Mouse (Mus musculus): Measurements from ENCODE around the gene Pdzph1.

Pdzph1 gene

DNA sequence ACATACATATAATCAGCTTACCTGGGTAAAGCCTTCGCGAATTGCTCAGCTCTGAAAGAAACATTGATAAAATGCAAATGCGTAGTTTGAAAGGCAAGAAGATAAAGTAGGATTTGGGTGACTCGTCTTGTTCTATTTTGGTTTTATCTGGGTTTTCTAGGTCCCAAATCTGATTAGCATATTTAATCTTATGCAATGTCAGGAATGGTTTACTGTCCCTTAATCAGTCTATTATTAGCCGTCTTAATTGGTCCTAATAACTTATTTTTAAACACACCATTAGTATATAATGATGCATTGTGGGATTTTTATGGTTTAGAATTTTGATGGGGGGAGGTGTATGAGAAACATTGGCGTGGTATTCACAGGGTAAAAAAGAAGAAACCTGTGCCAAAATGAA is at the start of gene Pdzph1:
Pdzph1 (minus strand) TSS at position 101 of the 400 bp plus-strand sequence.
- CTCF ChIA-PET = no interaction called here

DNA sequence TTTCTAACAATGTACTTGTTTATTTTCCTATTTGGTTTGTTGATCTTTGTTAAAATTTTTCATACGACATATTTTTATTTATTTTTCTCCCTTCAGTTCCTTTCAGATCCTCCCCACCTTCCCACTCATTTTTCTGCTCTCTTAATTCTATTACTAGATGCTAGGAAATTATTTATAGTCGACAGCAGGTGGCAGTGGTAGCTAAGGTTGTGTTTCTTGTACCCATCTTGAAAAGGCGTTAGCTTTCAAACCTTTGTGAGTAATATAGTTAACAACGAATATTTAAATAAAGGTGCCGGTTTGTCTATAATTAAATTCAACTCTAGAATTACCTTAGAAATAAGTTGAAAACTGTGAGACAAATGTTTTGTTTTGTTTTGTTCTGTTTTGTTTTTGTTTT is 48.6 kb upstream of the Pdzph1 start:
- CTCF ChIA-PET = no interaction called here

GRCm38 (mm10) chr17:59033445-59033844 is 42.3 kb upstream of the Pdzph1 start:
- CTCF ChIA-PET = no interaction called here

GRCm38 (mm10) chr17:59026336-59026735 is 35.2 kb upstream of the Pdzph1 start:
- CTCF ChIA-PET = no interaction called here

GRCm38 (mm10) chr17:59024502-59024901 is 33.3 kb upstream of the Pdzph1 start:
- CTCF ChIA-PET = no interaction called here

GRCm38 (mm10) chr17:59023971-59024370 is 32.8 kb upstream of the Pdzph1 start:
- CTCF ChIA-PET = no interaction called here

DNA sequence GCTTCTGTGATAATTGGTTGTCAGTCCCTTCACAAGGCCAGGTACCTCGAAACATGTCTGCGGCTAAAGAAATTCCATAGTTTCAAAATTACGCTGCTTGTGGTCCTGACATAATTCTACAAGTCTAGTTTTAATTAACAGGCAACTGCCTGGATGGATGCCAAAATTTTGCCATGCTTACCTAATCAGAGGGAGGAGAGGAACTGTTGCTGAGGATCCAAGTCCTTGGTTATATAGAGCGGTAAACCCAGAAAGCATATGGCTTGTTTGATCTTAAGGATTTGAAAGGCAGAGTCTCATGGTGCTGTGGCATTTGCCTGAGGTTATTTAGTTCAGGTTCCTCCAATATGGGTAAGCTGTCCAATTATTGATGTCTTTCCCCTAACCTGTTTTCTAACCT is 27.5 kb upstream of the Pdzph1 start:
- CTCF ChIA-PET = no interaction called here

GRCm38 (mm10) chr17:59013091-59013459 is 21.9 kb upstream of the Pdzph1 start, which contains the start of gene Nudt12:
Gene Nudt12, minus strand, starts transcription at chr17:59013372.
- CTCF ChIA-PET = no interaction called here

DNA sequence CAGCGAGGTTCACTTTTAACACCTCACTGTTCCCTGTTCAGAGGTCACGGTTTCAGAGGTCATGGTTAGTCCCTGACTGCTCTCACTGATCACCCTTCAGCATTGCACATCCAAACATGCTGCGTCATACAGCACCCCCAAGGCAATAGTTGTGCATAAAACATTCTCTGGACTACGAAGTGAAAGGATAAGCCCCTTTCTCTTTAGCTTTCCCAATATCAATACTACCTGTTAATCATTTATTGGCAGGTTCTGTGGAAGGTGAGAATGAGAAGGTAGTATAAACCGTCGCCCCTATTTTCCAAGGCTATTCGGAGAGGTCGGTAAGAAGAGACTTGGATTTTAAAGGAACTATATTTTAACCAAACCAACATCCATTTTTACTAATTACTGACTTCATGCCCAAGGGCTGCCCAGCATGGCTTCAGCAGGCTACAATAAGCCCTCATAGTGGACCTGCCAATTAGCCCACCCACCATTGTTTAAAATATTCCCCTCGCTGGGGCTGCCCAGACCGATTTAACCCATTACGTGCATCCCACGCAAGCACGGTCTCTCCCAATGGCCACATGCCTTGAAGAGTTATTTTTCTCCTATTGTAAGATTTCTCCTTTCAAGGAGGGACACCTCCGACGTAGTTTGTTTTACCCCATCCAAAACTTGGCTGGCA is 21.4 kb upstream of the Pdzph1 start:
- CTCF ChIA-PET = no interaction called here

DNA sequence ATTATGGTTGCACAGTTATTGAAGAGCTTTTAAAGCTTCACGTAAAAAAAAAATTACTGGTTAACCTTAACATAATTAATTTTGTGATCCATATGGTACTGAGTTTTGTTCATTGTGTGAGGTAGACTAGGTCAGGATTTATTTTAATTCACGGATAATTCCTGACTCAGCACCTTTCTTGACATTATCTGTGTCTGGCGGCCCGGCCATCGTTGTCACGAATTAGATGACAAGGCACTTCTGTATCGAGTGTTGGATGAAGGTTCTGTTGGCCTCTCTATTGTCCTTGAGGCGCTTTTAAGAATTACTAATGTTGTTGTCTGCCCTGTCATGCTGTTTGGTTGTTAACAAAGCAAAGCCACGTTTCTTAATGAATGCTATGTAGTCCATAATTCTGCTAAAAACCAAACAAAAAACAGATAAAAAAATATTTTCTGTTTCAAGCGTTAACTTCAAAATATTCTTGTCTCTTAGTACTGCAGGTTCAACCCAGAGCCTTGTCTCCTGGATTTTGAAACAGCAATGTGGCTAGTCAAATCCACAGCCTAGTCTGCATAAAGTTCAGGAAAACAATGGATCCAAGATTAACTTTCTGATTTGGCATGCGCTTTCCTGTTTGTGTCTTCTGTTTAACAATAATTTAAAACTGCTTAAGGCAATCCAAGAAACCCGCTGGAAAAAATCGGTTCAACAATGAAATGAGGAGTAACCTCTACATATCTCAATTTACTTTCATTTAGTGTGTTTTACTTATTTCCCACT is 20.6 kb upstream of the Pdzph1 start:
- CTCF ChIA-PET = no interaction called here

GRCm38 (mm10) chr17:58973237-58973636 is 17.9 kb downstream of the Pdzph1 start:
- CTCF ChIA-PET = no interaction called here

DNA sequence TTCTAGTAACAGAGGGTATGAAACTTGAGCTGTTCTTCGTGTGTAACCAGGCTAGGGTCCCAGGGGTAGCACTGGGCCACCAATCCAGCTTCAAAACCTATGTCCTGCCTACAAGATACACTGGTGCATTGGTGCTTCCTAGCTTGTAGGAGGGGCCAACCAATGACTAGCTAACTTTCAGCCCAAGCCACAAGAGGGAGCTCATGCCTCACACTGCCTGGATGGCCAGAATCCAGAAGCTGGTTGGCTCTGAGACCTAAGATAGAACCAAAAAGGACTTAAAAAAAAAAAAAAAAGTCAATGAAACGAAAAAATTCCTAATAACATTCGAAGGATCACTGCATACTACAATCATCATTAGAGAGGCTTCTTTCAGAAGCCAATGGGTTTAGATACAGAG is 31.3 kb downstream of the Pdzph1 start:
- CTCF ChIA-PET = no interaction called here

- CTCF ChIA-PET = no interaction called here
Measured at GRCm38 (mm10) chr17:58957055-58957454, 34.1 kb downstream of the Pdzph1 start.

GRCm38 (mm10) chr17:58943015-58943822 is 48.0 kb downstream of the Pdzph1 start:
- CTCF ChIA-PET = no interaction called here

DNA sequence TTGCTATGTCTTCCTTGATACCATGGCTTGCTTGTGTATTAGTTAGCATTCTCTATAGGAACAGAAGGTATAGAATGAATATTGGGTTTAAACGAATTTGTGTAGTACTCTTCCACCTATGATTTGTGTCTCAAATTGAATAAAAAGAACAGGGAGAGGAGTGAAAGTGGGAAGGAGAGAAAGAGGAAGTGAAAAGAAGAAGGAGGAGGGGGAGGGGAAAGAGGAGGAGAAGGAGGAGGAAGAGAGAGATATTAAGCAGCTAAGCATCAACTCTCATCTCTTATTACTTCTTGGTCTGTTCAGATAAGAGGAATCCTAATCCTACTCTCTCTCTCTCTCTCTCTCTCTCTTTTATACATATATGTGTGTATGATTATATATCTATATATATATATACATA is 52.6 kb downstream of the Pdzph1 start:
- CTCF ChIA-PET = no interaction called here

DNA sequence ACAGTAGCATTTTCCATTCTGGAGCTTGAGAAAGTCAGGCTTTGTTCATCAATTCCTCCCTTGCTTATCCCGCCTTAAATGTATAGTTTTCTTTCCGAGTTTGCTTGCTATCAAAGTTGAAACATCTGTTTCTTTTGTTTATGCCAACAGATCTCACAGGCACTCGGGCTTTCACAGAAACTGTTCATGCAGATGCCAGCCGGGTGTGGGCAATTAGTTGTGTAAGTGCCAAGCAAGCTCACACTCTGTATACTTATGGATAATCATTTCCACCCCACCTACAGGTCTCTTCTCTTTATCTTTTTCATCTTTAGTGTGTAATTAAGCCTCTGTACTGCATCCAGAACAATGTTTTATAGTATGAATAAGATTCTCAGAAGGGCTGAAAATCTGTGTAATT is 53.6 kb downstream of the Pdzph1 start:
- CTCF ChIA-PET = no interaction called here

GRCm38 (mm10) chr17:58932983-58933280 is 58.2 kb downstream of the Pdzph1 start:
- CTCF ChIA-PET = no interaction called here

DNA sequence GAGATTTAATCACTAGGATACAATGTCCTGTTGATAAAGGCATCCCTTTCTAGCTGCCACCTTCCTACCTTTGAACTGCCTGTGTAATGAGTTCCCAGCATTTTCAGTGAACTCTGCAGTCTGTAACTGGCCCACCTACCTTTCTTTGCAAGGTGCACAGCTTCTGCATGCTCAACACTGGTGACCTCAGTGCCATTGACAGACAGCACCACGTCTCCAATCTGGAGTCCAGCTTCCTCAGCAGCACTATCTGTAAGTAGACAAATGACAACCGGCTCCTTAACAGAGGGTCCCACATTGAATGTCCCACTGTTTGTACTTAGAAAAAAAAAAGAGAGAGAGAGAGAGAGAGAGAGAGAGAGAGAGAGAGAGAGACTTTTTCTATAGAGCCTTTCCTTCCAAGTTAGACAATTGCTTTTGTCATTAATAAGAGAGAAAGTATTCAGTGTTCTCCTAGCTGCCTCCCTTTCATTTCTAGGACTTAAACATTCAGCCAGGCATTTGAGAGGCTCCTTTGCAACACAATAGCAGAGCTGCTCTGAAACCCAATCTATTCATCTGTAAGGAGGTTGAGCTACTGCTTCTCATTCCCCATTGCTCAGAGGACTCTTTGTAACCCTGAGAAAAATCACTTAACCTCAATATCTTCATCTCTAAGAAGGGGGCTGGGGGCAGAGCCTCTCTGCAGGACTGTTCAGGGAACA is 58.7 kb downstream of the Pdzph1 start:
- CTCF ChIA-PET = no interaction called here

GRCm38 (mm10) chr17:58924754-58925546 is 66.2 kb downstream of the Pdzph1 start:
- CTCF ChIA-PET = no interaction called here

- CTCF ChIA-PET = no interaction called here
Measured at GRCm38 (mm10) chr17:58923901-58924476, 67.2 kb downstream of the Pdzph1 start.

GRCm38 (mm10) chr17:58923316-58923866 is 67.8 kb downstream of the Pdzph1 start:
- CTCF ChIA-PET = no interaction called here

Measured in spleen, embryonic (tissue).